Mouse (Mus musculus): Measurements from ENCODE around the gene Cldn10. TPM values are rescaled to one million over a fixed set of nuclear protein-coding genes. Genes with fewer than 3 reads are reported as not detected.
"Not testable (repeated sequence)": the region's sequence is repeated elsewhere in the genome, so short reads cannot be mapped to it uniquely, and the experiment has no call there.

Gene Cldn10
- polyA plus RNA-seq (2016; fragmentation: Nextera tagmentation; extraction: Ambion mirVana), result 0.99 and 1.4 TPM in 2 replicates

DNA sequence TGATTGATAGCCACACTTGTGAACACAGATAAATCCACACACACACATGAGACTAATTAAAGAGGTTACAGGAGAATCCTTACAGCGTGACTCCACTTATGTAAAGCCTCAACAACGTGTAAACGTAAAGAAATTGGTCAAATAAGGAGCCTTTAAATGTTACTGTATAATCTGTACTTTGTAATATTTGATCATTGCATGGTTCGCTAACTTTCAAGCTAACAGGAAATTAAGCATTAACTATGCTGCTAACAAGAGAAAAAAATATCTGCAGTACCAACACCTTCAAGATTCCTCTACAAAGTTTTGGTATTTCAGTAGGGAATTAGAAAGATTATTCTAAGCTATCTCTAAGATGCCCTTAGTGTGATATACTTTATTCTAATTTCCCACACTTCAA lies at the start of gene Cldn10:
Gene Cldn10 (plus strand): TSS at position 288 of the 400 bp plus-strand sequence.
- Histone ChIP-seq H3K27me3 (ENCODE audit: low read depth, poor library complexity, severe bottlenecking) (no peaks in the 10 kb centered on the region), H3K4me3 (no peak within 1 kb of the TSS), H3K27ac (replicated peaks) (no peak within 1 kb of the TSS), H3K9me3 (replicated peaks) (no peaks in the 10 kb centered on the region), H3K4me1 (peaks cover 10% of the 10 kb centered on the region), H3K36me3 (no peaks in the 10 kb centered on the region)
- WGBS, result 89% methylated on average over 4 of the region's 4 CpGs
- no peak for DNase-seq (ENCODE audit: low spot score)

DNA sequence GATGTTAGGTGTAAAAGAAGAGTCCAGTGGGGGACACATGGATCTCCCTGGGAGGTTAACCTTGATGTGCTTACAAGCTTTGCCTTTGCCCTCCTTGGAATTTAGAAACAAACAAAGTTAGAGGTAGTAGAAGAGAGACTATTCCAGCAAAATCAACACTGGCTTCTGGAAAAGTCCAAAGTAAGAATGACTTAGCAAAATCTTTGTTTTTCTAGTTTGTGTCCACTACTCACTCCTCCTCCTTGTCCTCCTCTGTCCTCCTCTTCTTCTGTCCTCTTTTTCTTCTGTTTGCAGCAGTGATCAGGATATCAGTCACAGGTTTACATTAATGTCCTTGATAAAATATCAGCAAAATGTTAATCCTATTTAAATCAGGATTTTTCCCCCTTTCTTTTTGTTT lies 45.9 kb upstream of the Cldn10 start:
- Histone ChIP-seq H3K27me3 (ENCODE audit: low read depth, poor library complexity, severe bottlenecking) (no peaks in the 10 kb centered on the region), H3K4me3 (no peak overlapping the region), H3K36me3 (no peaks in the 10 kb centered on the region), H3K9me3 (replicated peaks) (peaks cover 17% of the 10 kb centered on the region), H3K27ac (replicated peaks) (no peak overlapping the region), H3K4me1 (peaks cover 26% of the 10 kb centered on the region)
- DNase-seq (ENCODE audit: low spot score), result no peak

DNA sequence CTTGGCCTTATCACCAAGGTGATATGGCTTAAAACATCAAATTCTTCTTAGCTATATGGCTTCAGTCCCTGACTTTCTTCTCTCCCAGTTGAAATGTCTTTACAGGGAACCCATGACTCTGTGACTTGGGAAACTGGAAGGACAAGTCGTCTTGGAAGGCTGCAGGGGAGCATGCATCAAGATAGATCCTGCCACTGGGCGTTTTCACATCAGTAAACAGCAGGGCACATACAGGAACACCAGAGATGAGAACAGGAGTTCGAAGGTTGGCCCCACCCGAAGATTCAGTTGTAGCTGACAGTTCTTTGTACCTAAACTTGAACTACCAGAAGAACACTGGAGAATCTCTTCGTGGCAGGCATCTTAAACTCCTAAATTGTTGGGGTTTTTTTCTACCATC lies 44.8 kb upstream of the Cldn10 start:
- 79% methylated on average over 5 of the region's 5 CpGs for WGBS
- Histone ChIP-seq H3K36me3 (no peaks in the 10 kb centered on the region), H3K4me3 (no peak overlapping the region)

DNA sequence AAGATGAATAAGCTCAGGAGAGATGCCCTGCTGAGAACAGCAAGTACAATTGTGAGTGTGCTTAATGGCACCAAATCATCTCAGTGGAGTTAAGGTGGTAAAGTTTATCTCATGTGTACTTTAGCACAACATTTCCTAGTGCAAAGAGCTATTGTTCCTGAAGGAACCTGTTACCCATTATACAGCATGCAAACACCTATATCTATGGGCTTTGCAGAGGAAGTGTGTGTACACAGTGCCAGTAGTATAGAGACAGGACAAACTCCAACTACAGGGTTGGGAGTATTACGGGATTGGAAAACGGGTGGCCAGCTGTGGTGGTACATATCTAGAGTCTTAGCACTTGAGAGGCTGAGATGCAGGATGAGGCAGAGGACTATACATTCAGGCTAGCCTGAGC lies 38.6 kb upstream of the Cldn10 start:
- no peak for DNase-seq (ENCODE audit: low spot score)
- WGBS, result 93% methylated on average over 2 of the region's 2 CpGs

More for the DNA sequence above, 44.8 kb upstream of the Cldn10 start:
- Histone ChIP-seq H3K9me3 (replicated peaks) (peaks cover 17% of the 10 kb centered on the region), H3K4me1 (peaks cover 15% of the 10 kb centered on the region), H3K27ac (replicated peaks) (no peak overlapping the region), H3K27me3 (ENCODE audit: low read depth, poor library complexity, severe bottlenecking) (no peaks in the 10 kb centered on the region)
- no peak for DNase-seq (ENCODE audit: low spot score)

DNA sequence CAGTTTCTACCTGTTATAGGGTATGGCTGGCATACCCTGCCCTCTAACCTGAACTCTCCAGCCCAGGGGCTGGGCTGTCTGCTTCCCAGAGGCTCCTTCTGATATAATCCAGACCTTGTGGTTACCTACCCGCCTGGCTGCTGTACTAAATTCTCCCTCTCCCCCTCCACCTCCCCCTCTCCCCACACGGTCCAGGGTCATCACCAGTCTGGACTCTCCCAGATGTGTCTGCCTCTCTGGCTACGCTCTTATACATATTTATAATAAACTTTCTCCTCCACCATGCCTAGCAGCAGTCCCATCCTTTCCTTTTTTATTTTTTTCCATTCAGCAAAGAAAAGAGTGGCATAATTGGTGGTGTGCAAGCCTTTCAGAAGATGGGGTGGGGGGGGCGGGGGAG lies 38.0 kb upstream of the Cldn10 start:
- DNase-seq (ENCODE audit: low spot score), result no peak
- no peaks in the 10 kb centered on the region for H3K27me3 ChIP-seq (ENCODE audit: low read depth, poor library complexity, severe bottlenecking)
- H3K4me1 ChIP-seq, result peaks cover 17% of the 10 kb centered on the region
- no peak overlapping the region for H3K4me3 ChIP-seq
- no peaks in the 10 kb centered on the region; the same call in 1 of the 2 replicates for H3K9me3 ChIP-seq (replicated peaks)
- WGBS, result 61% methylated on average over 4 of the region's 4 CpGs
- H3K27ac ChIP-seq (replicated peaks), result 0 out of 2 replicates have a peak overlapping the region, but pooled peaks have one; percentile 46
- H3K36me3 ChIP-seq, result no peaks in the 10 kb centered on the region

More for the DNA sequence above, 38.6 kb upstream of the Cldn10 start:
- peaks cover 20% of the 10 kb centered on the region for H3K4me1 ChIP-seq
- no peaks in the 10 kb centered on the region for H3K36me3 ChIP-seq
- H3K4me3 ChIP-seq, result no peak overlapping the region
- H3K9me3 ChIP-seq (replicated peaks), result no peaks in the 10 kb centered on the region; the same call in 1 of the 2 replicates
- no peak overlapping the region for H3K27ac ChIP-seq (replicated peaks)
- no peaks in the 10 kb centered on the region for H3K27me3 ChIP-seq (ENCODE audit: low read depth, poor library complexity, severe bottlenecking)

DNA sequence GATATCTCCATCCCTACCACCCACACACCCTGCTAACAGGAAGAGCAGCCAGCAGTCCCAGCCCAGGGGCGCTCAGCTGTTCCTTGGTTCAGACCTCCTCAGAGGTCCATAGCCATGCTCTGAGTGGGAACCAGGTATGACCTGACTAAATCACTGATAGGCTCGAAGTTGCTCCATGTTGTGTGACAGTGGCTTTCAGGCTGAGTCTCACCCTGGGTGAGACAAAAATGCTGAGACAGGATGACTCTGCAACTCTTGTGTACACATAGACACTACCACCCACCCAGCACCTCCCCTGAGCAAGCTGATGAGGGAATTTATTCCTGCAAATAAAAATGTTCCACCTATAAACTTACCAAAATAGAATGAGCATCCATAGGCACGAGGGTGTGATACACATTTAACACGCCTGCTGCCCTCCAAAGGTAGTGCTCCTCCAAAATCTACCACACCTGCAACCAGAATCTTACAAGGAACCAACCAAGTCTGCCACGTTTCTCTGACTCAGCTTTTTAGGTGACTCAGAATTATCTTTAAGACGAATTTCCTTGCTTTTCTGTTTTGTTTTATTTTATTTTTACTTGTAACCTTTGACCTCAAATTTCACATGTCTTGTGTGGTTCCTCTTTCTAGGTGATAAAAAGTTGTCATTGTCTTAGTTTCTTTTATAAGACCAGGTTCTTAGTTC lies 37.1 kb upstream of the Cldn10 start:
- Histone ChIP-seq H3K4me3 (no peak overlapping the region), H3K36me3 (no peaks in the 10 kb centered on the region), H3K9me3 (replicated peaks) (no peaks in the 10 kb centered on the region; the same call in 1 of the 2 replicates), H3K27me3 (ENCODE audit: low read depth, poor library complexity, severe bottlenecking) (no peaks in the 10 kb centered on the region), H3K4me1 (peaks cover 17% of the 10 kb centered on the region), H3K27ac (replicated peaks) (peak overlapping the region; percentile 46)
- WGBS, result 86% methylated on average over 6 of the region's 6 CpGs
- no peak for DNase-seq (ENCODE audit: low spot score)

DNA sequence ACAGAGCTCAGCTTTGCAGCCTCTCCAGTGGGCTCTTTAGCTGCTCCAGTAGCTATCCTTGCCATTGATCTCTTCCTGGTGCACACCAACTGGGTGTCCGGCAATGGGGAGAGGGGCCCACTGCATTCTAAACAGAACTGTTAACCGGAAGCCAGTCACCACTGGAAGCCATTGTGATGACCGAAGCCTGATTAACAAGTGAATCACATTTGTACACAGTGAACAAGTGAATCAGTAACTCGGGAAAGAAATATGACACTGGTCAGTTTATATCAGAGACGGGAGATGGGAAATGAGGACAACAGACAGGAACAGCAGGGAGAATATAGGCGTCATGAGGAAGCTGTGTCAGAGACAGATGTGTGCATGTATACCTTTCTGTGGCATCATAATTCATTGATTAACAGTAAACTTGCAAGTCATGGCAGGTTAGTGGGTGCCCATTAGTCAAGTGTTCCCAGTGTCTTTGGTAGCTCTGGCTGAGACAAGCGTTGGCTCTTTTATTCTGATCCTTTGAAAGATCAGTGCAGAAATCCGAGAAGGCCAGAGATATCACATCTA lies 36.4 kb upstream of the Cldn10 start:
- H3K9me3 ChIP-seq (replicated peaks), result no peaks in the 10 kb centered on the region; the same call in 1 of the 2 replicates
- H3K4me1 ChIP-seq, result peaks cover 17% of the 10 kb centered on the region
- H3K27me3 ChIP-seq (ENCODE audit: low read depth, poor library complexity, severe bottlenecking), result no peaks in the 10 kb centered on the region
- H3K36me3 ChIP-seq, result no peaks in the 10 kb centered on the region
- no peak overlapping the region for H3K27ac ChIP-seq (replicated peaks)
- no peak for DNase-seq (ENCODE audit: low spot score)
- WGBS, result 84% methylated on average over 8 of the region's 8 CpGs
- H3K4me3 ChIP-seq, result no peak overlapping the region

DNA sequence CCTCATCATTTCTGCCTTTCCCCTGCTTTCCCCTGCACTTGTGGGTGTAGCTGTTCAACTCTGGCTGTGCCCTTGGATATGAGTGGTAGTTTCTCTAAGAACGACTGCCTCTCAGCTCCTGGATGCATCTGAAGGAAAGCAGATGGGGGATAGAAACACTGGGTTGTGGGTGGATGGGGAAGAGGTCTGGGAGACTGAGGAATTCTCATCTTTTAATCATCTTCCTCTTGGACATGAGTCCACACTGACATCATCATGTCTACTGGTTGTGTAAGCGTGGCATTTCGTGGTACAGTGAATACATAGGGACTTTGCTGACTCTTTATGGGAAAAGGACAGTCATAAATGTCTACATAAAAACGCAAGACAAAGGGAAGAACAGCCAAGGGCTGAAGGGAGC lies 31.7 kb upstream of the Cldn10 start:
- no peaks in the 10 kb centered on the region for H3K9me3 ChIP-seq (replicated peaks)
- H3K27me3 ChIP-seq (ENCODE audit: low read depth, poor library complexity, severe bottlenecking), result no peaks in the 10 kb centered on the region
- WGBS, result 90% methylated on average over 4 of the region's 4 CpGs
- no peak for DNase-seq (ENCODE audit: low spot score)
- H3K27ac ChIP-seq (replicated peaks), result no peak overlapping the region
- no peaks in the 10 kb centered on the region for H3K36me3 ChIP-seq
- no peak overlapping the region for H3K4me3 ChIP-seq
- peaks cover 5% of the 10 kb centered on the region; the same call in 1 of the 2 replicates for H3K4me1 ChIP-seq

DNA sequence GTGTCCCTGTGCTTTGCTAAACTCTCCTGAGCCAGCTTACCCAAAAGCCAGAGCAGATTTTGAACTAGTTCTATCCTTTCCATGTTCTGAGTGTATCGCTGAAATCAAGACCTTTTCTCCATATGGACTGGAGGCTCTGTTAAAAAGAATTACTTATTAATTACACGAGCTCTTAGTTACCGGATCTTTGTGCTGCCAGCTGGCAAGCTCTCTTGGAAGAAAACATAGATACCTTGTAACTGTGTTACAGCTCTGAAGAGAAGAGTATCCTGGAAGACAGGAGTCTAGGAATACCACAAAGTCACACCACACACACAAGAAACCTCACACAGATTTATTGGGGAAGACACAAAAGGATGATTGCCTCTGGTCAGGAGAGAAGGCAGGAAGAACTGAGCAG lies 31.1 kb upstream of the Cldn10 start:
- DNase-seq (ENCODE audit: low spot score), result no peak
- Histone ChIP-seq H3K27ac (replicated peaks) (no peak overlapping the region), H3K36me3 (no peaks in the 10 kb centered on the region), H3K27me3 (ENCODE audit: low read depth, poor library complexity, severe bottlenecking) (no peaks in the 10 kb centered on the region), H3K9me3 (replicated peaks) (no peaks in the 10 kb centered on the region), H3K4me3 (no peak overlapping the region), H3K4me1 (no peaks in the 10 kb centered on the region)
- WGBS, result 91% methylated on average over 3 of the region's 3 CpGs

DNA sequence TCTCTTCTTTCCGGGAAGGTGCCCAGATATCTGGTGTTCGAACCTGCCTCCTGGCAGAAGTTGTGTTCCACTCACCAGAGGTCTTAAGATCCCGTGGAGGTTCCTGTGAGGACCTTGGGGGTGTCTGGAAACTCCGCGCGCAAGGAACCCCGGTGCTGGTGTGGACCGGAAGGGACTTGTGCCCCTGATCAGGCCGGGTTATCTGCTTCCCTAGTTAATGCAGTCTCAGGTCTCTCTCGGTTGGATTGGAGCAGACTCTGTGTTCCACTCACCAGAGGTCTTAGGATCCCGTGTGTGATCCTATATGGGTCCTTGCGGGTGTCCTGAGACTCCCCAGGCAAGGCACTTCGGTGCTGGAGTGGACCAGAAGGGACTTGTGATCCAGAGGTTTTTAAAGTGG lies 24.3 kb upstream of the Cldn10 start:
- not testable (repeated sequence) for H3K4me3 ChIP-seq; DNase-seq (ENCODE audit: low spot score)
- WGBS, result 95% methylated on average over 13 of the region's 13 CpGs

DNA sequence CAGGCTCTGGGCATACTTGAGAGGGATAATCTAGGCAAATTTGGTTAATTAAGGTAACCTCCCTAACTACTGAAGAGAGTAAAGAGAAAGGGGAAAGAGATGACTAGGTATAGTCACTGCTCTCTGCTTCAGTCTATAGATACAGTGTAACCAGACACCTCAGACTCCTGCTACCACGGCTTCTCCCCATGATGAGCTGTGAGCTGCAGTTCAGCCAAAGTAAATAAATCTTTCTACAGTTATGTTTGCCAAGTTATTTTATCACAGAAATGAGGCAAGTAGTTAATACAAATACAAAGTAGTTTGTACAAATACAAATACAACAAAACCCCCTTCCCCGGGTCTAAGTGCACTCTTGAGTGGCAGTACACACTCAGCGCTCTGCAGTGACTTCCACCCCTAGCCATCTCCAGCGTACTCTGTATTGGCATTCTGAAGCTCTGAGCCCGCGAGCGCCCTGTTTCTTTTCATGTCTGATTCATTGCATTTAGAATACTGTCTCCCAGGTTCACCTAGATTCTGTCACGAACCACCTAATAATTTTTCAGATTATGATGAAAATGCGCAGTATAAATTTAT lies 23.7 kb upstream of the Cldn10 start:
- Histone ChIP-seq H3K4me1 (no peaks in the 10 kb centered on the region), H3K36me3 (no peaks in the 10 kb centered on the region), H3K27me3 (ENCODE audit: low read depth, poor library complexity, severe bottlenecking) (peaks cover 7% of the 10 kb centered on the region), H3K9me3 (replicated peaks) (no peaks in the 10 kb centered on the region), H3K4me3 (no peak overlapping the region), H3K27ac (replicated peaks) (no peak overlapping the region)
- 88% methylated on average over 9 of the region's 9 CpGs for WGBS
- no peak for DNase-seq (ENCODE audit: low spot score)

More for the DNA sequence above, 24.3 kb upstream of the Cldn10 start:
- H3K9me3 ChIP-seq (replicated peaks); H3K36me3 ChIP-seq; H3K27ac ChIP-seq (replicated peaks); H3K4me1 ChIP-seq; H3K27me3 ChIP-seq (ENCODE audit: low read depth, poor library complexity, severe bottlenecking): not testable (repeated sequence)

DNA sequence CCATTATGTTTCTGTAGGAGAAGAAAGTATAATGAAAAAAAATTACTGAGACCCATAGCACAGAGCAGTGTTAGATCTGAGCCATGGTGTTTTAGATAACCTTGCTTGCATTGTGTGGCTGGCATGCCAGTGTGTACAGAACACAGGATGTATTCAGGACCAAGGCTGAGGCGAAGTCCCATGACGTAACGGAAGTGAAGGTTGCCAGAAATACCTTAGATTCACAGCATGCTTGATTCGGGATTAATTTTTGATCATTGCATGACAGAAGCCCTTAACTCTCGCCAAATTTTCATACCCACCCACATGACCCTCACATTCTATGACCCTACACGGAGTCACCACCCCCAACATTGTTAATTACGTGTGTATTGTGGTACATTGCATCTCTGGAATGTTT lies 22.4 kb upstream of the Cldn10 start:
- Histone ChIP-seq H3K9me3 (replicated peaks) (no peaks in the 10 kb centered on the region), H3K27ac (replicated peaks) (no peak overlapping the region), H3K4me1 (no peaks in the 10 kb centered on the region), H3K27me3 (ENCODE audit: low read depth, poor library complexity, severe bottlenecking) (peaks cover 14% of the 10 kb centered on the region), H3K4me3 (no peak overlapping the region), H3K36me3 (no peaks in the 10 kb centered on the region)
- DNase-seq (ENCODE audit: low spot score), result no peak
- WGBS, result 87% methylated on average over 7 of the region's 7 CpGs

DNA sequence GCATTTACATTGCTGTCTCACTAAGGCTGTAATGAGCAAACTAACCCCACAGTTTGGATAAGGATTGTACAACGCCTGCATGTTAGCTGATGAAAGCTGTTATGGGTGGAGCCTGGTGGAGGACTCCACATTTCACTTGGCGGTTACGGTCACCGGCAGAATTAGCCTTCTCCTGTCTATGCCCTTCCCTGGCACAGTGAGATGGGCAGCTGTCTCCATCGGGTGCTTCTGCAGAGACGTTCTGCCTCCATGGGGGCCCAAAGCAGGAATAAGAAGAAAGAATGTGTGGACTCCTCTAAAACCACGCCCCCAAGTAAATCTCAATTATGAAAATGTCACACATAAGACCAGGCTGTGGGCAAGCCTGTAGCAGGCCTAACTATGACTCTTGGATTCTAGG lies 21.8 kb upstream of the Cldn10 start:
- no peak for DNase-seq (ENCODE audit: low spot score)
- 86% methylated on average over 7 of the region's 7 CpGs for WGBS
- H3K4me1 ChIP-seq, result no peaks in the 10 kb centered on the region

More for the DNA sequence above, 21.8 kb upstream of the Cldn10 start:
- H3K27ac ChIP-seq (replicated peaks), result no peak overlapping the region
- H3K4me3 ChIP-seq, result no peak overlapping the region
- H3K27me3 ChIP-seq (ENCODE audit: low read depth, poor library complexity, severe bottlenecking), result peaks cover 14% of the 10 kb centered on the region
- no peaks in the 10 kb centered on the region for H3K9me3 ChIP-seq (replicated peaks)
- H3K36me3 ChIP-seq, result no peaks in the 10 kb centered on the region

Measured in midbrain, embryonic 10.5 days (tissue).